Mouse (Mus musculus): Measurements from ENCODE around the gene Lrrc75a.
"Not testable (repeated sequence)": the region's sequence is repeated elsewhere in the genome, so short reads cannot be mapped to it uniquely, and the experiment has no call there.

GRCm38 (mm10) chr11:62649803-62650202 is 1.5 kb upstream of the Lrrc75a start:
- TF ChIP-seq POLR2A, CTCF (IDR thresholded peaks at IDR 0.05; ENCODE audit: insufficient read depth, low read depth, low read length): not testable (repeated sequence)
